Mouse (Mus musculus) 3134 (cell line): ENCODE results near the gene Gm15737.

ENCODE experiments used
- DNase-seq: peaks from one replicate; pipeline ENCODE4 v3.0.0-alpha.2; 2011; ENCODE audit warnings: low spot score; ENCODE audit not compliant: insufficient read length; ENCODE audit errors: extremely low read depth

The Gm15737 gene

DNA sequence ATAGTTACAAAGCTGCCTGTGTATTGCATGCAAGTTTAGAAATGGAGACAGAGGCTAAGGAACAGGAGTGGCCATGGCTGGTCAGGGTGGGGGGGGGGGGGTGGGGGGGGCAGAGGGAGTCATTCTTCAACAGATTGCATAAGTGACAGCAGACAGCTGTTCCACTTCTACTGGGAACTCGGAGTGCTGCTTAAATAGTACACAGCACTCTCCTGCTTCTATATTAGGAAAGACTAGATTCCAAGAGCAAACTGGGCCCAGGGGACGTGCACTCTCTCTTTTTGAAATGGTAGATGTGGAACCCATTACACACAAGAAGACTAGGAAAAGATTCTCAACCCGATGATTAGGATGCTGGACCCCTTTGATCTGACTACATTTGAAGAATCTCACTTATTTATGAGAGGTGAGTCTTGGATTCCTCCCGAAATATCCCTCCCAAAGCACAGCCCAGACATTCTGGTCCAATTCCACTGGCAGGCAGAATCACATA is at the start of gene Gm15737:
Gene Gm15737 (plus strand): TSS at position 269 of the 493 bp plus-strand sequence.
- no peak for DNase-seq

DNA sequence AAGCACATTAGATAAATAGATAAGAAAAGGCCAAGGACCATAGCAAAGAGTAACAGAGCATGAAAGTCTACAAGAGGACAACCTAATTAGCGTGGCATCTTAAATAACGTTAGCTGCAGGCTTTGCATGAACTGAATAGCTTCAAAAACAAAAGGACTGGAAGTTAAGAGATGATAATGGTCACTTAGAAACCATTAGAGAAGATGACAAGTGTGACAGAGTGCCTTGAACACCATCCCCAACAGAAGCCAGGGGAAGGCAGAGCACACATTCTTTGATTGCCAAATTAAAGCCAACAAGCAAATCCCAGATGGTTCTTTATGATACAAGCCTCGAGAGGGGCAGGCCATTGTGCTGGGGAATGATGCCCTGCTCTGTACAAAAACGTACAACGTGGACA is 47.6 kb upstream of the Gm15737 start:
- DNase-seq = no peak

DNA sequence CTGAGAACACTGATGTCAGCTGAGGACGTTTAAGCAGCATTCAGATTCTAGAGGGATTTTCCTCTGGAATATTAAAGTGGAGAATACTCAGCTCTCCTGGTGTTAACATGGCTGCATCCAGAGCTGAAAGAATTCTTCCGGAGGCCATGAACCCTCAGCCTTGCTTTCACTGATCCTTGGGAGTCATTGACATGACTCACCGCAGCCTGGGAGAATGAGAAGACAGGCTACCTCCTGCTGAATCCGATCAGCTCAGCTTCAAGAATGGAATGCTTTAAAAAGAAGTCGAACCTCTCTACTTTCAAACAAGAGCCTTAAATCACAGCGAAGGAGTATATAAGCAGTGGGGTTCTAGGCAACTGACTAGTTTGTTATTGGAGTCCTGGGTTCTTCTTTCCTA is 47.2 kb upstream of the Gm15737 start:
- no peak for DNase-seq

DNA sequence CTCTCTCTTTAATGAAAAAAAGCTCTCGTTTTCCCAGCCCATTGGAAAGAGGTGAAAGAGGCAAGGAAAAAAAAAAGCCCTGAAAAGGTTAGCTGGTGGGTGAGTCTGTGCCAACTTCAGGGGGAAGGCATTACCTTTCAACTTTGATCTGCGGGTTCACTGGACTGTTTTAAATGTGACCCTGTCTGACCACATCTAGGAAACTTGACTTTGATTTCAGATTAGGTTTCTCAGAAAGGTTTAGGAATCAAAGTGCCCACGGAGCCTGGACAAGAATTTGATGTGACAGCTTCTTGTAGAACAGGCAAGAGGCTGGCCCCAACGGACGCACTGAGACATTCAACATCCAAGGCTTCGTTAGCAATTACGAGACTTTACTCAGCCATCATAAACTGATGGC is 45.2 kb upstream of the Gm15737 start:
- DNase-seq = no peak

DNA sequence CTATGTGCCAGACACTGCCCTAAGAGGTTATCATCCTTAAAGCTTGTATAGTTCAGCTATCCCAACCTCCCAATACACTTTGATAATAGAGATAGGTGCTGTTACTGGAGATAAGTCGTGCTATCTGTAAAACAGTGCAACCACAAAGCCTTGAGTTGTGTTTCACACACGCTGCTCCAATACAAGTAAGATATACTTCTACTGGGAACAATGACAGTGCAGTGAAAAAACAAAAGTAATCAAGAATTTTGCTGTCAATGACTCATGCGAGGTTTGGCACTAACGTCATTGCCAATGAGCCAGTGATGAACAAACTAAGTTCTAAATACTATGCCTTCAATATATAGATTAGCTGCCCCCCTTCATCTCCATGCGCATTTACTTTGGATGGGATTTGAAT is 42.6 kb upstream of the Gm15737 start:
- no peak for DNase-seq

DNA sequence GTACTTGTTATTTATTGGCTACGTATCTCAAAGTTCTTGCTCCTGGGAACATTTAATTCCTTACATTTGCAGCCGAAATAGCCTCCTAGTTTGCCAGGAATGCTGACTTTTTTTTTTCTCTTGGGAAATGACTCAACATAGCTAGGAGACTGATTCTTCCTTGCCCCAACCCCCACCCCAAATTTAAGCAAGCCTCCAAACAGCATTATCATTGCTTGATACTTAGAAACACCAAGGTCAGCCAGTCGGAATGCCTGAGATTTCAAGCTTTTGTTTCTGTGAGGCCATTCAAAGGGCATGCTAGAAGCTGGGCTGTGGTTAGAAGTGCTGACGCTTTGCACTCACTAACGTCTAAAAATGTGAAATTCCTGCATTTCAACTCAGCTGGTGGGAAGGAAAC is 41.8 kb upstream of the Gm15737 start:
- DNase-seq = no peak

DNA sequence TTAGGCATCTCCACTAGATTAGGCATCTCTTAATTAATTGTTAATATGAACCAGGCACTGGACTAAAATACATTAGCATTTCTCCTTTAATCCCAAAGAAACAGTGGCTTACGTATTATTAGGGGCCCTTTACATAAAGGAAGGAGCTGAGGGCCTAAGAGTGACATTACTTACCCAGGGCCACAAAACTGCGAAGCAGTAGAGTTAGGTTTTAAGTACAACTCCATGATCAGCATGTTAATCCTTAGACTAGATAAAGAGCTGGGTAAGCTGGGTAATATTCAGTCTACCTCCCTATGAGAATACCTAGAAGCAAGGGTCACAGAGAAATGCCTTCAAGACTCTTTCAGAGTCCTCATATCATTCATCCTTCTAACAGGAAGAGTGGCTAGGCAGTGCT is 40.0 kb upstream of the Gm15737 start:
- no peak for DNase-seq

DNA sequence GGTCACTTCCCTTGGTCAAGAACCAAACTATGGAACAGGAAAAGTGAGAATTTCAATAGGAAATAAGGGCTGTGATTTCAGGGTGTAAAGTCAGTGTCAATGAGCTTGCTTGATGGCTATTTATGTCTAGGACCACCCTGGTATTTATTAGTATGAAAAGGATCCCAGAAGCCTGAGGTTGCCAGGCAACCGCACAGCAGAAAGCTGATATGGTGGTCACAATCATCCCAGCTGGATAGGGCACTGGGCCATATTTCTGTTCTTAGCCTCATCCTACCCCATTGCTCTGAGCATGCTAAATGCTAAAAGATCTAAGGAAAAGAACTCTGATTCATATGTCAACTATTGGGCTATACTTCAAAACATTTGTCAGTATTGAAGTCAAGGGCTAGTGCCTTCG is 38.1 kb upstream of the Gm15737 start:
- no peak for DNase-seq

DNA sequence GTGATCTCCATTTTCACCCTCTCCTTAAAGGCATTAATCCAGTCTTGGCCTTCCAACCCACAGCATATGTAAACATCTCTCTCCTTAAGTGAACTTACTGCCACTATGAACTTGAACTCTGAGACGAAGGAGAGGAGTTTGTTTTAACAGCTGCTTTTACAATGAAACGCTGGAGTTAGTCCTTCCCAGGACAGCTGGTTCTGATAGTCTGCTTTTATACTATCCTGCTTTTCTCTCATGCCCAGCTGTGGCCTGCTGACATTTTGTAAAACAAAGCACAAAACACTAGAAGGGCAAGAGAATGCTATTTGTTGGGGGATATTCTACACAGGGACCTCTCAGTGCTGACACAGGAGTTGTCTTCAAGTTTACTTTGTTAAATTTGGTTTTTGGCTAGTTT is 27.2 kb upstream of the Gm15737 start:
- DNase-seq = no peak

DNA sequence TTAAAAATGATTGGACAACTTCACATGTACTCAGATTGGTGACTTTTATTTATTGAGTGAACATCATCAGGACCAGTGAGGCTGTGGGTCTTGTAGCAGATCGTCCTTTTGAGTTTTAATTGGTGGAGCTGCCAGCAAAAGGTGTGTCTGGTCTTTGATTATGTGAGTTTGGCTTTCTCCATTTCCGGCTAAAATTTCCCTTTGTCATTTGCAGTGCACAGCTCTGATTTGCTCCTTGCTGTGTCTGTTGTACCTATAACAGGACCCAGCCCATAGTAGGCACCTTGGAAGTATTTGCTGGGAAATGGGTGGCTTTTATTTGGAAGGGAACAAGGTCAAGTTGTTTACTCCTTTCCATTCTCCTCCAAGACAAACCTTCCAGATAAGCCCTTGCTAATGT is 25.7 kb upstream of the Gm15737 start:
- no peak for DNase-seq

DNA sequence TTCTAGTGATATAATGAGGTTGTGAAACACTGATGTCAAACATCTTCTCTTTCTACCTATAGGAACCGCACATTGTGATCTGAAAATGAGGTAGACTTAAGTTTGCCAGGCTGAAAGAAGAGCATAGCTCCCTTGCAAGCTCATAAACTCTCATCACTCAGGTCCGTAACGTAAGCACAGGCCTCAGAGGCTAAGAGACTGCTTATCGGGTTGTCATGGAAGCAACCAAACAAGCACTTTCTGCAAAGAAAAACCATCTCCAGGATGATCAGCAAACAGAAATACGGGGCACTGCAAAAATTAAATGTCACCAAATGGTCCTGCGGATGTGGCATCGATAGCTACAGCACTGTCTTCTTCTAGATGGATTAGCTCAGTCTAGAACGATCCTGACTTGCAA is 23.3 kb upstream of the Gm15737 start:
- no peak for DNase-seq

DNA sequence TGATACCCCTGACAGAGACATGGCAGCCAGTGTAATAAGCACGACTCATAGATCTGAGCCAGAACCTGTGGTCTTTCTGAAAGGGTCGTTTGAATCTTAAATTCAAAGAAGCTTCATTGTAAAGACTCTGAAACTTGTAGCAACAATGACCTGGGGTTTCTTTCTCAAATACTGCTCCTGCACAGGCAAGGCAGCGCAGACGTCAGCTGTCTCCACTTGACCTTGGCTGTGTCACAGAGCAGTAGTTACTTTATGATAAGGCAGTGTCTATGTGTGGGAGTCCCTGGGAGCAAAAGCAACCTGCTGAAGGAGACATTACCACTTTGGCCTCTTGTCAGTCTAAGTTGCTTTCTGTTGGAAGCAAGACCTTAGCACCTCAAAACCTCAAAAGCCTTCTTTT is 22.5 kb upstream of the Gm15737 start:
- DNase-seq = no peak

DNA sequence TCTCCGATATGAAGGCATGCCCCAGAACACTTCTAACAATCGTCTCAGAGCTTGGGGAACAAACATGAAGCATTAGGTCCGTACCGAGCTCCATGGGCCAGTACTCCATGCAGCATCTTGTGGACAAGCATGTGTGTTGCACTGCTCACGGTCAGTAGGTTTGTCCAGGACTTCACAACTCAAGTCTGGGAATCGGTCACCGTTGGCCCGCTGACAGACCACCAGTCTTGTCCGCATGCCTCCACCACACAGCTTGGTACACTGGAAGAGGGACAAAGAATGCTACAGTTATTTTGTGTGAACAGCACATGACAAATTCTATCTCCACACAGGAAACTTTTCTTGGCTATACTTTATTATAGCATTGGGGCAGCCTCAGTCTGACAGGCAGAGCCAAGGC is 19.9 kb upstream of the Gm15737 start:
- DNase-seq = no peak

DNA sequence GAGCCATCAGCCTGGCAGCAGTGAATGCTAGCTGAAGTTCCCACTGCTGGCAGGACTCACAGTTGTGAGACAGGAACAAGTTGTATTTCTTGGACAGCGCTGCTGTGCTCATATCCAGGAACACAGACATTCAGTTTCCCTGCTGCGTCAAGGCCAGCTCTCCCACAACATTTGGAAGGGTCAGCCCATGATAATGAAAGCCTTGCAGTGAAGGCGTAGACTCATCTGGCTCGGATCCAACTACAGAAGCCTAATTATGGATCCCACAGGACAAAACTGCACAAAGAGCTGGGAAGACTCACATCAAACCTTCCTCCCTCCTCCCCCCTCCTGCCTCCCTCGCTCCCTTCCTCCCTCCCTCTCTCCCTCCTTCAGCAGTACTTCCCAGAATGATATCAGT is 18.9 kb upstream of the Gm15737 start:
- no peak for DNase-seq

DNA sequence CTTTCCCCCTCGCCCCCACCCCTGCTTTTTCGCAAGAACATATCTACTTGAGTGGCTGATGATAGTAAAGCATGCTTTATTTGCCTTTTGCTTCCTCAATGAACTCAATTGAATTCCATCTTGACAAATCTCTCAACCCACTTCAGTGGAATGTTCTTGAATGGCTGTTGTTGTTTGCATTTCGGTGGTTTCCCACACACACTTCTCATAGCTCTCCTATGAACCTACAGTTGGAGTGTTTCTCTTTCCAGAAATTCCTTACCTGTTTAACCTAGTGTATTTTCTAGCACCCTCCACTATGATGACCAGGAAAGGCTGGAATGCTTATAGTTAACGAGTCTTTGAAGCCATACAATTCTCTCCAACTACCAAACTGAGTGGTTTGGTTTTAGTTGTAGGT is 14.3 kb upstream of the Gm15737 start:
- DNase-seq = no peak

DNA sequence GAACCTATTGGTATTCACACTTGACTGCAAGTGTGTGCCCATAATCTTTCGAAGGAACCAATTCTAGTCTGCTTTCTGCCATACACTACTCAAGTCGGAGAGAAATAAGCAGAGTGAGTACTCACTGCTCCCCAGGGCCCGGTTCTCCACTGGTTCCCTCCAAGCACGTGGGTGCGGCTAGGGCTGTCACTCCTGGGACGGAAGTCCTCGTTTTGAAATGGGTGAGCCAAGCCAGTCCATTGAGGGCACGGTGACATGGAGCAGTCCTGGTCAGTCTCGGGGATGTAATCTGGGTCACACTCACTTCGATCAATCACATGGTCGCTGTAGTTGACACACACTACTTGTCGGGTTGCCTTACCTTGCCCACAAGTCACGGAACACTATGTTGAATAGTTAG is 11.4 kb upstream of the Gm15737 start:
- DNase-seq = no peak

DNA sequence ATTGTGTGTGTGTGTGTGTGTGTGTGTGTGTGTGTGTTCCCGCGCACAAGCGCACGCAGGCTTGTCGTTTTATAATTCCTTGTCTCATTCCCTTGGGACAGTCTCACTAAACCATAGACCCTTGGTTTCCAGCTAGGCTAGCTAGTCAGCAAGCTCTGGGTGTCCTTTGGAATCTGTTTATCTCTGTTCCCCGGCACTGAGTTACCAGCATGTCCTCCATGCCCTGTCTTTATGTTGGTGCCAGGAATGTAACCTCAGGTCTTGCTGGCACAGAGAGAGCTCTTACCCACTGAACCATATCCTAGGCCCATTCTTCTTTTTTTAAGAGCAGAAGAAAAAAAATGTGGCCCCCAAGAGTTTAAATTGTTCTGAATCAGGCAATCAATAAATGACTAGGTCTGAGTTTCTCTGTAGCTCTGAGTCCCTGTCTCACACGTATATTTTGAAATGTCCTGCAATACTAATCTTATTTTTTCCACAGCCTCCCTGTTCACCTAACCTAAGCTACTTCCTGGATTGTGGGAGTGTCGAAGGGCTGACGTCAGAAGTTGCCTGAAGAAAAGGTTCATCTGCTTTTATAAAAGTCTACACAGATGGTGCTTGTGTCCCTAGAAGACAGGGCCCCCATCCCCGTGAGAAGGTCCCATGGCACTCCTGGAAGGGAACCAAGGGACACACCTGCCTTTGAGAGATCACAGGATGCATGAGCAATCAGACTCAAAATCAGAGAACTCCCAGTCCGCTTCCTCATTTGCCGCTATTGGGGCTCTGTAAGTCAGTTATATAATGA is 10.2 kb upstream of the Gm15737 start:
- no peak for DNase-seq

DNA sequence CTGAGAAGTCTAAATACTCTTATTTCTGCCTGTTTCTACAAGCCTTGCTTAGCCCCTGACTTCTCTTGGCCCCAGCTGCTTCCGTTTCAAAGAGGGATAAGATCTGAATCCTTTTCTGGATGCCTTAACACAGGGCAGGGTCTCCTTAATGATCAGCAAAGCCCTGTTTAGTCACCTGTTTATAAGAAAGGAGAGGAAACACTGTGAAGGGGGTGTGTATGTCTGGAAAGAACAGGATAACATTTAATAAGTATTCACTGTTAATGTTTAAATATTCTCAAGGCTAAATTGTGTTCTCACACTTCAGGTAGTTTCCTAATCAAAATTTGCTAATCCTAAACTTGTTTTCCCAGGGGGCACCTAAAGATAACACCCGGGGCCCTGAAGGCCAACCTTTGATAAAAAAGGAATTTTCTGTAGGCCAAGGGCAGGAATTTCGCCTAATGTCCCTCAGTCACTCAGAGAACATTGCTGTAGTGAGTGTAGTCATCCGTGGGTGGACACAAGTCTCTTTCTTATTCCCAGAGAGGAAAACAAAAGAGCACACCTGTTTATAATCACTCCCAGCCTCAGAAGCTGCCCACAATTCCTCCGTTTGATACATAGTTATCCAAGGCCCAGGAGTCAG is 8.8 kb upstream of the Gm15737 start:
- DNase-seq = no peak

DNA sequence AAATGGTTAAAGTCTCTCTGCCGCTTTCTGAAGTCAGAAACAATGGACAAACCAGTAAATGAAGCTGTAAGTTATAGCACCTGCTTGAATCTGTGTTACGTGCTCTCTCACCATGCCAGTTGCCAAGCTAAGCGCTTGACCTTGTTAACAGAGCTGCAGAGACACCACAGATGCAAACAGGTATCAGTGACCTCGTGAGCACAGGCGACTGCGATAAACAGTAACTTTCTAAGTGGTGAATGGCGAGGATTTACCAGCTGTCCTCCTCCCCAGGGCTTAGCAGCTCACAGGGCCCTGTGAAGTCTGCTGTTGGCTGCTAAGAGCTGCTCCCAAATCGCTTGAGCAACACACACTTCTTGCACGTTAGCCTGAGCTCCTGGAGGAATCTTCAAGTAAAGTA is 6.6 kb upstream of the Gm15737 start:
- DNase-seq = no peak

DNA sequence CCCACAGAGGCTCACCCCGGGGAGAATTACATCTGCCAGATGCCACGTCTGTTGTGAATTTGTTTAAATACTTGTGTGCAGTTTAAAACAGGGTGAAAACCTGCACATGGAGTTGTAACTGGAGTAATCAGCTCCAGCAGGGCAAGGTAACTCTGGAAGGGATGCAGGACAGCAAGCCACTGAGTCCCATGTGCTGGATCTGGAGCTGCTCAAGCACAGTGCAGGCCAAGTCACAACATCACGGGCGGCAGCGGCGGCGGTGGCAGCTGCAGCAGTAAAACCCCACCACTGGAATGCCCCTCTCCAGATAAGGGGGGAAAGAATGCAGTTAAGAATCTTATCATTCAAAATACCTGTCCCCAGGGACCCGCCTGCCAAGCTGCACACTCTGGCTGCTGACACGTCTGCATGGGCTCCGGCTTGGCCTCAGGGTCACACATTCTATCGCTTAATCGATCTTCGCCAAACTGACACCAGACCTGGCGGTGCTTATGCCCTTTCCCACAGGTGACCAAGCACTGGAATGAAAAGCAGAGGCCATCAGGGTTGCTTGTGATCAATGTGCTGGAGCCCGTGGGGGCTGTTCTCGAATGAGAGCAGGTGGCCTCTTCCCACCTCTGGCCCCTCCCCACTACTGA is 544 bp downstream of the Gm15737 start:
- DNase-seq = no peak

DNA sequence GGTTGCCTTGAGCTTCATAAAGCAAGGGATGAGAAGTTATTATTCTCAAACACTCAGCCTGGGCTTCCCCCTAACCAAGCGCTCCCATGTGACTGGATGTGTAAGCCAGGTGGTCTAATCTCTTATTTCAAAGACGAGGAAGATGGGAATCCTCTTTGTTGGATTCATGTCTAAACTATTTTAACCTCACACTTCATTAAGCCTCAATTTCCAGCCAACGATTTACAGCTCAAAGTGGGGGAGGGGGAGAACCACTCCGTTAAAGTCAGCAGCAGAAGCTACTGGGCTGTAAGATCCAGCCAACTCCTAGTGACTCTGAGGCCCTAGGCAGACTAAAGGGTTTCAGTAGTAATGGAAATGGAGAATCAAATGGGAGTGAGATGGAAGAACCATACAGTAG is 2.7 kb downstream of the Gm15737 start:
- no peak for DNase-seq

DNA sequence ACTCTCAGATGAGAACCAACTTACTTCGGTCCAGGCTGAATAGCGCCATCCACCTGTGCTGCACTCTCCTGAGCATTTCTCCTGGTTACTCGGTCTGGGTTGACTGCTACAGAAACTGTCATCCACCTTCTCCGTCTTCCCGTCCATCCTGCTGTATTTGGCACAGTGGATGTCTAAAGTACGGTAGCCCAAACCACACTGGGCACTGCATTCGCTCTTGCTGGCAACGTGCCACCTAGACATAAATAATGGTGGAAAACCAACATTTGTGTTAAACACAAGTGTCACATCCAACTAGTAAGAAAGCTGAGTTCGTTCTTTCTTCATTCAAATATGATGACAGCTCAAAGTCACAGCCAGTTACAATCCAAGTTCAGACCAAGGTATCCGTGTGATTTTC is 3.6 kb downstream of the Gm15737 start:
- no peak for DNase-seq
